In genomic region chr4:129188803-129189541, GRCm38 (mm10) we compare ENCODE assay signal across 8 mouse cellular contexts. TPM values are rescaled to one million over a fixed set of nuclear protein-coding genes. Genes with fewer than 3 reads are reported as not detected.
A peak's percentile ranks its signal among the peaks of the same experiment; 100 is the strongest.
DNase-seq lines count a peak whose midpoint lies in the region; ATAC-seq and TF ChIP-seq lines count a peak whose summit lies in the region.

No protein-coding gene starts in this region.

- 0 out of 2 replicates have a peak, but pooled peaks have one; percentile 8 for TF ChIP-seq CTCF in intestine, postnatal 0 days (IDR thresholded peaks at IDR 0.05; ENCODE audit: low read depth)

- H3K9ac ChIP-seq in intestine, postnatal 0 days (ENCODE audit: low read depth, low read length) = peak overlapping the region; percentile 72
- peak overlapping the region; percentile 69 for H3K9ac ChIP-seq in limb, embryonic 15.5 days

- peak overlapping the region; percentile 87 for H3K27ac ChIP-seq in intestine, postnatal 0 days (ENCODE audit: low read depth, low read length)
- peak overlapping the region; percentile 93 for H3K27ac ChIP-seq in limb, embryonic 15.5 days

- no peaks in the 10 kb centered on the region for H3K9me3 ChIP-seq in intestine, postnatal 0 days (ENCODE audit: control insufficient read depth)
- H3K9me3 ChIP-seq in limb, embryonic 15.5 days = no peaks in the 10 kb centered on the region

- ATAC-seq in intestine, postnatal 0 days = peak; percentile 22
- peak; percentile 68 for ATAC-seq in limb, embryonic 15.5 days (ENCODE audit: insufficient number of reproducible peaks, low FRiP score, low TSS enrichment, low read depth)
- ATAC-seq in monocyte, adult 5-6 weeks (replicated peaks; ENCODE audit: insufficient number of reproducible peaks, low FRiP score, low TSS enrichment, poor library complexity, severe bottlenecking) = 0 out of 2 replicates have a peak, but pooled peaks have one; percentile 2

- DNase-seq in gastrocnemius, adult 18-20 months (ENCODE audit: low spot score) = peak; percentile 34
- DNase-seq in gastrocnemius, postnatal 25 days = no peak
- peak; percentile 72 for DNase-seq in cerebellum, adult 9-10 months
- peak; percentile 11 to 41 for DNase-seq in gastrocnemius, adult 8-10 months (ENCODE audit: low spot score in 2 of 2)
- DNase-seq in splenic B cell, adult 2 months (ENCODE audit: low read depth, low spot score) = peak; percentile 47

- peak overlapping the region; percentile 89 for H3K4me3 ChIP-seq in intestine, postnatal 0 days (ENCODE audit: low read depth, low read length)
- peak overlapping the region; percentile 75 for H3K4me3 ChIP-seq in limb, embryonic 15.5 days

- 0 out of 2 replicates have a peak, but pooled peaks cover 6% of the 10 kb centered on the region for H3K4me1 ChIP-seq in intestine, postnatal 0 days (replicated peaks; ENCODE audit: control insufficient read depth, insufficient read depth, low read length)
- peaks cover 29% of the 10 kb centered on the region for H3K4me1 ChIP-seq in limb, embryonic 15.5 days

- no peaks in the 10 kb centered on the region for H3K27me3 ChIP-seq in intestine, postnatal 0 days (replicated peaks; ENCODE audit: control insufficient read depth, insufficient read depth, low read length)
- H3K27me3 ChIP-seq in limb, embryonic 15.5 days = no peaks in the 10 kb centered on the region
- no peaks in the 10 kb centered on the region for H3K27me3 ChIP-seq in splenic B cell, adult 2 months (ENCODE audit: control insufficient read depth, insufficient read depth, low read length, poor library complexity, severe bottlenecking)

- H3K36me3 ChIP-seq in intestine, postnatal 0 days (ENCODE audit: control insufficient read depth, insufficient read depth) = no peaks in the 10 kb centered on the region; the same call in 1 of the 2 replicates
- 0 out of 2 replicates have a peak, but pooled peaks cover 2% of the 10 kb centered on the region for H3K36me3 ChIP-seq in limb, embryonic 15.5 days
- H3K36me3 ChIP-seq in splenic B cell, adult 2 months (ENCODE audit: control insufficient read depth, insufficient read depth, low read length, poor library complexity, severe bottlenecking) = no peaks in the 10 kb centered on the region

- WGBS in intestine, postnatal 0 days = under 1% methylated on average over 46 of the region's 74 CpGs
- under 1% methylated on average over 62 of the region's 74 CpGs for WGBS in limb, embryonic 15.5 days

- peak overlapping the region; percentile 74 for H3K4me2 ChIP-seq in intestine, postnatal 0 days (replicated peaks; ENCODE audit: low read depth)
- H3K4me2 ChIP-seq in limb, embryonic 15.5 days = peak overlapping the region; percentile 69

RNA-seq across cellular contexts. Expression of gene S100pbp, which starts 0.6 kb away (rescaled TPM):
- total RNA-seq in gastrocnemius, adult 18-20 months (2021) = 1 to 10 TPM; 2.9 to 4.1 TPM
- 1 to 10 TPM; 3.5 to 4.0 TPM for total RNA-seq in gastrocnemius, postnatal 25 days (2021)
- 1 to 10 TPM; 3.8 to 4.6 (median 4.4) TPM for total RNA-seq in gastrocnemius, adult 8-10 months (2022)
- polyA plus RNA-seq in intestine, postnatal 0 days (2015; fragmentation: Nextera tagmentation; extraction: Ambion mirVana) = 6.9 and 7.7 TPM in 2 replicates
- 16.5 and 18.8 TPM in 2 replicates for polyA plus RNA-seq in limb, embryonic 15.5 days (2015; fragmentation: Nextera tagmentation; extraction: Ambion mirVana)
- 24.0 to 32.0 TPM (median 30.6 TPM) in 3 replicates for total RNA-seq in monocyte, adult 5-6 weeks (2017)

RNA-seq across cellular contexts. Expression of gene Yars, which starts 0.6 kb away (rescaled TPM):
- total RNA-seq in gastrocnemius, adult 18-20 months (2021) = 10 to 100 TPM; 38.8 to 39.5 TPM
- total RNA-seq in gastrocnemius, postnatal 25 days (2021) = 10 to 100 TPM; 31.7 to 34.2 TPM
- 10 to 100 TPM; 31.2 to 44.4 (median 35.3) TPM for total RNA-seq in gastrocnemius, adult 8-10 months (2022)
- polyA plus RNA-seq in intestine, postnatal 0 days (2015; fragmentation: Nextera tagmentation; extraction: Ambion mirVana) = 35.6 and 41.8 TPM in 2 replicates
- polyA plus RNA-seq in limb, embryonic 15.5 days (2015; fragmentation: Nextera tagmentation; extraction: Ambion mirVana) = 80.5 and 82.6 TPM in 2 replicates
- 30.1 to 41.8 TPM (median 33.8 TPM) in 3 replicates for total RNA-seq in monocyte, adult 5-6 weeks (2017)

RNA-seq across cellular contexts. Expression of gene Fndc5, which starts 52.2 kb away (rescaled TPM):
- 10 to 100 TPM; 67.3 to 72.7 TPM for total RNA-seq in gastrocnemius, adult 18-20 months (2021)
- 10 to 100 TPM; 71.5 to 93.0 TPM for total RNA-seq in gastrocnemius, postnatal 25 days (2021)
- total RNA-seq in gastrocnemius, adult 8-10 months (2022) = 10 to 100 TPM; 48.3 to 65.7 (median 58.5) TPM
- 14.5 and 15.4 TPM in 2 replicates for polyA plus RNA-seq in intestine, postnatal 0 days (2015; fragmentation: Nextera tagmentation; extraction: Ambion mirVana)
- polyA plus RNA-seq in limb, embryonic 15.5 days (2015; fragmentation: Nextera tagmentation; extraction: Ambion mirVana) = 17.4 and 22.9 TPM in 2 replicates
- total RNA-seq in monocyte, adult 5-6 weeks (2017) = 0.32 TPM in 1 of 3 replicates, not detected in the others

Comparison
In these comparisons a context has a peak if more than half of its experiments do, and no peak if none do; other contexts are left out.
1. ATAC-seq: peak in every context shown above with its lines; median percentile 68 in limb, embryonic 15.5 days; 22 in intestine, postnatal 0 days; 2 in monocyte, adult 5-6 weeks.
2. RNA of gene Fndc5, which starts 52.2 kb away (total RNA-seq): 71.5 to 93.0 TPM in gastrocnemius, postnatal 25 days, 67.3 to 72.7 TPM in gastrocnemius, adult 18-20 months and 48.3 to 65.7 TPM in gastrocnemius, adult 8-10 months; 0.32 TPM in monocyte, adult 5-6 weeks; every median in the first group is over 10 times any median in the second.